Comparison of ENCODE assay signal across 32 mouse cellular contexts in the genomic region with DNA sequence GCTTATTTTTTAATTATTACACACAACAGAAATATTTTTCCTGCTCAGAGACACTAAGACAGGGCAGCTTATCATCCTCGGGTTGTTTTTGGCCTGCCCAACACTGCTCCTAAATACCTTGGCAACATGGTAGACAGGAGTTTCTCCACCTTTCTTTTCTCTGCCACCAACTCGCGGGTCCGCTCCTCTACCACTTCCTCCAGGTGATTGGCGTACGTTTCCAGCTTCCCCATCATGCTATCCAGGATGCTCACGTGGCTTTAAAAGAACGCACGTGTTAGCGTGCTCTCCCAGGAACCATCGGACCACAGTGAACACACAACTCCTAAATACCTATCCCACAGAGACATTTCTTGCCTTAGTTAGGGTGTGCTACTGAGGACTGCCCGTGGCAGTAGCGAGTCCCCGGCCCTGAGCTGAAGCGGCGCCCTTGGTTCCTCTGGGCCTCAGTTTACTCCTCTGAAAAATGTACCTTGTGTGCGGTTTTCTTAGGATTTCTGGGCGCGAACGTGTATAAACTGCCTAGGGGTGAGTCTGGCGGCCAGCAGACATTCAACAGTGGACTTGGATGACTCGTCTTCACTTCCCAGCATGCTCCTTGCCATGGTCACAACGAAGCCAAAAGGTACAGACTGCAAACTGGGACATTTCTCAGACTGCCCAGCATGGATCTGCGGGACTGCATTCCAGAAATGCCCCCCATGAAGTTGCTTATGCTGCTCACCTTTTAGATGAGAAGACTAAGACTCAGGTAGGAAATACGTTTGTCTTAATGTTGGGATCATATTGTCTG. TPM values are rescaled to one million over a fixed set of nuclear protein-coding genes. Genes with fewer than 3 reads are reported as not detected.
DNase-seq lines count a peak whose midpoint lies in the region; ATAC-seq and TF ChIP-seq lines count a peak whose summit lies in the region.
"Had no signal": no experiment of that assay in that cellular context is flagged by ENCODE, and none has a peak within 500 bp of the region (broad histone marks: within the 10 kb centered on the region; RNA-seq: fewer than 3 reads in every experiment).

No protein-coding gene starts in this region.

- no peak for TF ChIP-seq RAD21 in MEL (IDR thresholded peaks at IDR 0.05; ENCODE audit: low read depth, low read length)

- no peak overlapping the region for H3K27ac ChIP-seq in liver, embryonic 11.5 days (ENCODE audit: low read depth, low read length)
- peak overlapping the region; percentile 80 for H3K27ac ChIP-seq in MEL (ENCODE audit: control insufficient read depth, low read depth, low read length)
- H3K27ac ChIP-seq in liver, embryonic 13.5 days = peak overlapping the region; percentile 44
- H3K27ac ChIP-seq in hindbrain, embryonic 10.5 days = no peak overlapping the region
- H3K27ac ChIP-seq: hindbrain, embryonic 14.5 days; kidney, postnatal 0 days; limb, embryonic 15.5 days; midbrain, embryonic 15.5 days; neural tube, embryonic 12.5 days had no signal

- peak in 1 of 2 experiments; percentile 5; a peak in 1 of 4 replicates for TF ChIP-seq EP300 in MEL (IDR thresholded peaks at IDR 0.05; ENCODE audit: low read depth in 1 of 2, low read length in 2 of 2)

- no peaks in the 10 kb centered on the region for H3K36me3 ChIP-seq in liver, embryonic 11.5 days (ENCODE audit: control insufficient read depth, insufficient read depth, low read length)
- peaks cover 0 to 13% of the 10 kb centered on the region in 2 experiments; a peak in 2 of 4 replicates for H3K36me3 ChIP-seq in MEL (ENCODE audit: control insufficient read depth in 1 of 2, insufficient read depth in 2 of 2, low read length in 2 of 2)
- no peaks in the 10 kb centered on the region for H3K36me3 ChIP-seq in liver, embryonic 13.5 days
- no peaks in the 10 kb centered on the region for H3K36me3 ChIP-seq in hindbrain, embryonic 10.5 days
- H3K36me3 ChIP-seq: limb, embryonic 15.5 days; midbrain, embryonic 15.5 days; neural tube, embryonic 12.5 days had no signal

- no peak overlapping the region for H3K4me3 ChIP-seq in liver, embryonic 11.5 days (ENCODE audit: low read depth, low read length)
- peak overlapping the region; percentile 64 to 65 for H3K4me3 ChIP-seq in MEL (ENCODE audit: control insufficient read depth in 1 of 2, insufficient read depth in 1 of 2, low read depth in 2 of 2, low read length in 2 of 2)
- H3K4me3 ChIP-seq in liver, embryonic 13.5 days (replicated peaks) = no peak overlapping the region; the same call in 1 of the 2 replicates
- H3K4me3 ChIP-seq in hindbrain, embryonic 10.5 days = no peak overlapping the region
- H3K4me3 ChIP-seq: limb, embryonic 15.5 days; midbrain, embryonic 15.5 days; neural tube, embryonic 12.5 days had no signal

- H3K9ac ChIP-seq in liver, embryonic 11.5 days (ENCODE audit: low read depth, low read length) = no peak overlapping the region
- peak overlapping the region; percentile 84 for H3K9ac ChIP-seq in MEL (ENCODE audit: control insufficient read depth, low read depth, low read length, poor library complexity, severe bottlenecking)
- peak overlapping the region; percentile 31; the same call in 1 of the 2 replicates for H3K9ac ChIP-seq in liver, embryonic 13.5 days
- H3K9ac ChIP-seq: forebrain, postnatal 0 days; hindbrain, embryonic 14.5 days; limb, embryonic 15.5 days; midbrain, embryonic 15.5 days; neural tube, embryonic 12.5 days had no signal

- TF ChIP-seq CTCF in MEL (IDR thresholded peaks at IDR 0.05 in 2 of 3, conservative IDR thresholded peaks at IDR 0.05 in 1 of 3; ENCODE audit: control insufficient read depth in 1 of 3, insufficient read depth in 1 of 3, low read depth in 2 of 3, low read length in 3 of 3, poor library complexity in 1 of 3, severe bottlenecking in 1 of 3) = no peak

- peaks cover 19% of the 10 kb centered on the region for H3K79me2 ChIP-seq in MEL (ENCODE audit: control insufficient read depth, insufficient read depth, low read length, poor library complexity)

- H3K27me3 ChIP-seq in liver, embryonic 11.5 days (replicated peaks; ENCODE audit: control insufficient read depth, insufficient read depth, low read length) = no peaks in the 10 kb centered on the region
- no peaks in the 10 kb centered on the region for H3K27me3 ChIP-seq in MEL (ENCODE audit: control insufficient read depth in 1 of 2, insufficient read depth in 2 of 2, low read length in 2 of 2)
- peaks cover 9% of the 10 kb centered on the region for H3K27me3 ChIP-seq in liver, embryonic 13.5 days
- no peaks in the 10 kb centered on the region for H3K27me3 ChIP-seq in hindbrain, embryonic 10.5 days (ENCODE audit: insufficient read depth, poor library complexity, severe bottlenecking)
- H3K27me3 ChIP-seq: limb, embryonic 15.5 days; midbrain, embryonic 15.5 days; neural tube, embryonic 12.5 days had no signal

- peak in 1 of 2 experiments; percentile 73; a peak in 2 of 4 replicates for TF ChIP-seq POLR2A in MEL (IDR thresholded peaks at IDR 0.05; ENCODE audit: control insufficient read depth in 1 of 2, insufficient read depth in 1 of 2, low read depth in 1 of 2, low read length in 2 of 2, poor library complexity in 1 of 2)

- H3K4me1 ChIP-seq in liver, embryonic 11.5 days (replicated peaks; ENCODE audit: control insufficient read depth, insufficient read depth, low read length) = peaks cover 3% of the 10 kb centered on the region; the same call in 1 of the 2 replicates
- peaks cover 0 to 13% of the 10 kb centered on the region in 2 experiments; a peak in 2 of 4 replicates for H3K4me1 ChIP-seq in MEL (ENCODE audit: control insufficient read depth in 1 of 2, insufficient read depth in 2 of 2, low read length in 2 of 2)
- H3K4me1 ChIP-seq in liver, embryonic 13.5 days (replicated peaks) = peaks cover 12% of the 10 kb centered on the region
- no peaks in the 10 kb centered on the region for H3K4me1 ChIP-seq in hindbrain, embryonic 10.5 days (replicated peaks)
- H3K4me1 ChIP-seq: limb, embryonic 15.5 days; midbrain, embryonic 15.5 days; neural tube, embryonic 12.5 days had no signal

- H3K4me2 ChIP-seq in liver, embryonic 11.5 days = peak overlapping the region; percentile 31
- H3K4me2 ChIP-seq in liver, embryonic 13.5 days = peak overlapping the region; percentile 40
- H3K4me2 ChIP-seq: hindbrain, embryonic 14.5 days; limb, embryonic 15.5 days; midbrain, embryonic 15.5 days; neural tube, embryonic 12.5 days had no signal

- 50% methylated on average over 25 of the region's 25 CpGs for WGBS in liver, embryonic 11.5 days
- 46% methylated on average over 25 of the region's 25 CpGs for WGBS in liver, embryonic 13.5 days (ENCODE audit: insufficient replicate concordance)
- 68% methylated on average over 25 of the region's 25 CpGs for WGBS in hindbrain, embryonic 10.5 days

- no peak for DNase-seq in liver, embryonic 11.5 days (ENCODE audit: low spot score)
- DNase-seq in liver = no peak
- DNase-seq in MEL (ENCODE audit: low read depth, low spot score) = peak; percentile 91
- DNase-seq in liver, embryonic 13.5 days = no peak
- DNase-seq in right cerebral cortex, postnatal 36 days (ENCODE audit: low spot score in 2 of 2) = no peak
- no peak for DNase-seq in hindbrain, embryonic 10.5 days (ENCODE audit: low spot score)
- DNase-seq in cerebellum, postnatal 4 days (ENCODE audit: low spot score in 2 of 2) = no peak
- DNase-seq: adrenal gland, adult 8-10 months; B cell, adult 2 months; cerebellum, adult 18-20 months; cerebellum, postnatal 36 days; forebrain, postnatal 0 days; gastrocnemius, postnatal 25 days; kidney, adult 18-20 months; left cerebral cortex, postnatal 4 days; lung, postnatal 10 days; right cerebral cortex, postnatal 14 days; spleen, adult 18-20 months; thymus, postnatal 14 days had no signal

- peak; percentile 16; the same call in 1 of the 2 replicates for ATAC-seq in liver, embryonic 11.5 days (replicated peaks; ENCODE audit: low FRiP score)
- ATAC-seq in liver, embryonic 13.5 days (ENCODE audit: low read depth) = peak; percentile 40
- ATAC-seq in megakaryocyte-erythroid progenitor cell, adult 5-6 weeks (replicated peaks; ENCODE audit: low FRiP score, low TSS enrichment, poor library complexity, severe bottlenecking) = 0 out of 2 replicates have a peak, but pooled peaks have one; percentile 8
- ATAC-seq: activated CD4-positive, CD25-positive, alpha-beta regulatory T cell, adult 4 months; inflammation-experienced regulatory T-cells, adult 6 months had no signal

- no peaks in the 10 kb centered on the region for H3K9me3 ChIP-seq in liver, embryonic 11.5 days (ENCODE audit: control insufficient read depth, low read length)
- H3K9me3 ChIP-seq in MEL (replicated peaks; ENCODE audit: insufficient read depth, low read length) = no peaks in the 10 kb centered on the region
- H3K9me3 ChIP-seq in liver, embryonic 13.5 days (replicated peaks) = no peaks in the 10 kb centered on the region
- H3K9me3 ChIP-seq in hindbrain, embryonic 10.5 days = no peaks in the 10 kb centered on the region
- H3K9me3 ChIP-seq: limb, embryonic 15.5 days; midbrain, embryonic 15.5 days; neural tube, embryonic 12.5 days had no signal

RNA-seq across cellular contexts. Expression of a gene that starts 27.4 kb away (rescaled TPM):
- polyA plus RNA-seq in liver, embryonic 11.5 days (2014; fragmentation: Nextera tagmentation; extraction: Ambion mirVana) = not detected in 2 replicates
- total RNA-seq in MEL (2012; rRNA removed) = not detected in 2 replicates
- not detected for polyA plus RNA-seq in MEL (2012; ENCODE audit: insufficient read depth in 1 of 2, insufficient read length in 2 of 2, low read depth in 1 of 2, low replicate concordance in 2 of 2, missing spikeins in 1 of 2)
- not detected in 2 replicates for polyA plus RNA-seq in liver, embryonic 13.5 days (2015; fragmentation: Nextera tagmentation; extraction: Ambion mirVana)
- total RNA-seq in megakaryocyte-erythroid progenitor cell, adult 5-6 weeks (2014; fragmentation: Nextera tagmentation) = not detected in 2 replicates
- not detected in 2 replicates for total RNA-seq in megakaryocyte-erythroid progenitor cell, adult 5-6 weeks (2017)
- not detected in 2 replicates for polyA plus RNA-seq in hindbrain, embryonic 10.5 days (2016; fragmentation: Nextera tagmentation; extraction: Ambion mirVana)
- total RNA-seq: CH12.LX; forebrain, postnatal 0 days; left cerebral cortex, postnatal 4 days; megakaryocyte, adult 5-6 weeks had no signal
- polyA plus RNA-seq: activated CD4-positive, CD25-positive, alpha-beta regulatory T cell, adult 4 months; forebrain, embryonic 11.5 days; heart, embryonic 14.5 days; inflammation-experienced regulatory T-cells, adult 6 months; limb, embryonic 15.5 days; neural tube, embryonic 12.5 days had no signal

RNA-seq across cellular contexts. Expression of a gene that starts 33.1 kb away (rescaled TPM):
- polyA plus RNA-seq in liver, embryonic 11.5 days (2014; fragmentation: Nextera tagmentation; extraction: Ambion mirVana) = 0.04 TPM in 1 of 2 replicates, not detected in the other
- 0.65 and 1.1 TPM in 2 replicates for total RNA-seq in MEL (2012; rRNA removed)
- 1 to 10 TPM in 1 of 2 experiments, not detected in 1; 2.4 TPM for polyA plus RNA-seq in MEL (2012; ENCODE audit: insufficient read depth in 1 of 2, insufficient read length in 2 of 2, low read depth in 1 of 2, low replicate concordance in 2 of 2, missing spikeins in 1 of 2)
- polyA plus RNA-seq in liver, embryonic 13.5 days (2015; fragmentation: Nextera tagmentation; extraction: Ambion mirVana) = not detected in 2 replicates
- not detected in 2 replicates for total RNA-seq in megakaryocyte-erythroid progenitor cell, adult 5-6 weeks (2014; fragmentation: Nextera tagmentation)
- not detected in 2 replicates for total RNA-seq in megakaryocyte-erythroid progenitor cell, adult 5-6 weeks (2017)
- not detected in 2 replicates for polyA plus RNA-seq in hindbrain, embryonic 10.5 days (2016; fragmentation: Nextera tagmentation; extraction: Ambion mirVana)
- total RNA-seq: adrenal gland, adult 8-10 months; CH12.LX; heart, adult 8-10 months; megakaryocyte, adult 5-6 weeks had no signal
- polyA plus RNA-seq: activated CD4-positive, CD25-positive, alpha-beta regulatory T cell, adult 4 months; forebrain, embryonic 11.5 days; heart, embryonic 14.5 days; midbrain, embryonic 15.5 days; neural tube, embryonic 12.5 days had no signal

RNA-seq across cellular contexts. Expression of a gene that starts 43.8 kb away (rescaled TPM):
- polyA plus RNA-seq in liver, embryonic 11.5 days (2014; fragmentation: Nextera tagmentation; extraction: Ambion mirVana) = 125 and 130 TPM in 2 replicates
- 248 and 318 TPM in 2 replicates for total RNA-seq in MEL (2012; rRNA removed)
- 100 to 1,000 TPM in 1 of 2 experiments, not detected in 1; 223 TPM for polyA plus RNA-seq in MEL (2012; ENCODE audit: insufficient read depth in 1 of 2, insufficient read length in 2 of 2, low read depth in 1 of 2, low replicate concordance in 2 of 2, missing spikeins in 1 of 2)
- polyA plus RNA-seq in liver, embryonic 13.5 days (2015; fragmentation: Nextera tagmentation; extraction: Ambion mirVana) = 116 and 134 TPM in 2 replicates
- total RNA-seq in megakaryocyte-erythroid progenitor cell, adult 5-6 weeks (2014; fragmentation: Nextera tagmentation) = 180 and 241 TPM in 2 replicates
- total RNA-seq in megakaryocyte-erythroid progenitor cell, adult 5-6 weeks (2017) = 295 and 345 TPM in 2 replicates
- polyA plus RNA-seq in hindbrain, embryonic 10.5 days (2016; fragmentation: Nextera tagmentation; extraction: Ambion mirVana) = 20.5 and 24.0 TPM in 2 replicates

Comparison
In these comparisons a context has a peak if more than half of its experiments do, and no peak if none do; other contexts are left out.
1. H3K27ac ChIP-seq: peak in MEL (single experiment) and liver, embryonic 13.5 days (single experiment); none in liver, embryonic 11.5 days (single experiment) and hindbrain, embryonic 10.5 days (single experiment).
2. H3K4me3 ChIP-seq: peak in MEL (2 of 2); none in liver, embryonic 11.5 days (single experiment), liver, embryonic 13.5 days (single experiment) and hindbrain, embryonic 10.5 days (single experiment).
3. Peak in every context shown above with its lines, with median percentiles within 50 percentile points of each other: ATAC-seq.